Mouse (Mus musculus) liver, embryonic 11.5 days (tissue): ENCODE measurements at regions not wholly inside any gene's neighbourhood (a gene's known extent, or its start where the extent isn't known, plus 50 kb on each side); places are given as distances from the start of the nearest gene placed in this dataset.

ENCODE experiments used
- ATAC-seq: fragments of 200-750 bp; cut with Nextera tagmentation; replicated peaks from 2 replicates; pipeline ENCODE4 v1.8.0; 2017; ENCODE audit warnings: moderate number of reproducible peaks, mild to moderate bottlenecking, moderate TSS enrichment, moderate library complexity; ENCODE audit not compliant: low FRiP score
- DNase-seq: peaks from one replicate; pipeline ENCODE4 v3.0.0-alpha.2; 2017; ENCODE audit warnings: low spot score
- H3K27ac ChIP-seq: fragments of 300-500 bp; sonication (generic); 2 replicates; pipeline ENCODE4 v1.5.1; 2014; ENCODE audit warnings: mild to moderate bottlenecking, low read depth, low read length, control low read depth
- H3K27me3 ChIP-seq: fragments of 300-500 bp; sonication (generic); replicated peaks from 2 replicates; pipeline ENCODE4 v1.6.1; 2014; ENCODE audit warnings: low read length, mixed read lengths; ENCODE audit not compliant: control insufficient read depth, insufficient read depth
- H3K36me3 ChIP-seq: fragments of 300-500 bp; sonication (generic); 2 replicates; pipeline ENCODE4 v1.6.1; 2014; ENCODE audit warnings: mild to moderate bottlenecking, low read length, moderate library complexity, mixed read lengths; ENCODE audit not compliant: control insufficient read depth, insufficient read depth
- H3K4me1 ChIP-seq: fragments of 300-500 bp; sonication (generic); replicated peaks from 2 replicates; pipeline ENCODE4 v1.6.1; 2014; ENCODE audit warnings: low read length, mixed read lengths; ENCODE audit not compliant: control insufficient read depth, insufficient read depth
- H3K4me2 ChIP-seq: fragments of 300-500 bp; sonication (generic); 2 replicates; pipeline ENCODE4 v1.6.1; 2014; ENCODE audit warnings: mild to moderate bottlenecking, control low read depth, moderate library complexity
- H3K4me3 ChIP-seq: fragments of 300-500 bp; sonication (generic); 2 replicates; pipeline ENCODE4 v1.5.1; 2014; ENCODE audit warnings: low read depth, low read length, control low read depth
- H3K9ac ChIP-seq: fragments of 300-500 bp; sonication (generic); 2 replicates; pipeline ENCODE4 v1.6.1; 2014; ENCODE audit warnings: low read depth, low read length, control low read depth
- H3K9me3 ChIP-seq: fragments of 300-500 bp; sonication (generic); 2 replicates; pipeline ENCODE4 v1.6.1; 2016; ENCODE audit warnings: low read length, inconsistent platforms, mixed read lengths; ENCODE audit not compliant: control insufficient read depth
- WGBS: fragments of 180-500 bp; shearing (Covaris S2); extraction: QIAGEN DNeasy Blood & Tissue Kit; methylation state at CpG from one replicate; pipeline ENCODE4 v1.1.7; 2014; 5-methylcytosine and 5-hydroxymethylcytosine counted together

DNA sequence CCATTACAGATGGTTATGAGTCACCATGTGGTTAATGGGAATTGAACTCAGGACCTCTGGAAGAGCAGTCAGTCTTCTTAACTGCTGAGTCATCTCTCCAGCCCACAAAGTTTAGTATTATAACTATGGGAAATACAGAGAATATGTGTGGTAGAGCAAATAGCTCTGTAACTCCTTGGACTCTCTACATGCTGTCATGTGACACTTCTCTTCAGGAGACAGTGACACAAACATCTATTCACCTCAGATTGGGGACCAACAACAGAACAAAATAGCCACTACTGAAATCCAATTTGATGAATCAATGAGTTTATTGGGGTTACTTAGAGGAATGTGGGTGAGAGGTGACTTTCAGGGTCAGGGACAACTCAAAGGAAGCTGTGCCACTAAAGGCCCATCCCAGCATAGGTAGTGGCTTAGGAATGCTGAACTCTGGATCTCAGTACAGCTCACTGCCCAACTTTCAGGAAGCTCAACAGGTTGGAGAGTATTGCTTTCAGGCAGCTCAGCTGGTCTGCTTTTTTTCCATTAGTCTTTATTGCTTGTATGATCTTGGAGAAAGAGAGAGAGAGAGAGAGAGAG is 71.8 kb upstream of the Ralgapa2 start:
- ATAC-seq, result no peak
- no peak for DNase-seq

DNA sequence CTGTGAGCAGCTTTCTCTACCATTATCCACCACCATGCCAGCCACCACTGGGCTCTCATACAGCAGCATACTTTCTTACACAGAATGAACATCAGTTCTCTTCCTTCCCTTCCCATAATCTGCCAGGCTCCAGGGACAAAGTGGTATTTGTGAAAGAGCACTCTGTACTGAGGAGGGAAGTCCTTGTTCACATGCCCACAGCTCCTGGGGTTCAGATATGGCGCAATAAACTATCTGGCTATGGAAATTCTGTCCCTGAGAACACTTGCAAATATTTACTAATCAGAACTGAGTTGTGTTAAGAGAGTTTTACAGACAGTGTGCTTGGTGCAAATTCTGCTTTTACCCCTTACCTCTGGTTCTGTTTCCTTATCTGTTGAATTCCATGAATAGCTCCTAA is 74.2 kb upstream of the Ralgapa2 start:
- ATAC-seq (no peak), DNase-seq (no peak)
- H3K9me3 ChIP-seq, result no peaks in the 10 kb centered on the region
- no peak overlapping the region for H3K9ac ChIP-seq
- no peak overlapping the region for H3K27ac ChIP-seq
- no peaks in the 10 kb centered on the region for H3K4me1 ChIP-seq
- no peaks in the 10 kb centered on the region for H3K27me3 ChIP-seq
- WGBS, result 86% methylated on average over 1 of the region's 1 CpGs
- no peak overlapping the region for H3K4me3 ChIP-seq
- H3K4me2 ChIP-seq, result no peak overlapping the region
- no peaks in the 10 kb centered on the region for H3K36me3 ChIP-seq

More for the DNA sequence above, 71.8 kb upstream of the Ralgapa2 start:
- Histone ChIP-seq H3K36me3 (no peaks in the 10 kb centered on the region), H3K27me3 (no peaks in the 10 kb centered on the region), H3K27ac (no peak overlapping the region), H3K4me2 (no peak overlapping the region), H3K4me1 (no peaks in the 10 kb centered on the region), H3K4me3 (no peak overlapping the region), H3K9ac (no peak overlapping the region), H3K9me3 (no peaks in the 10 kb centered on the region)

DNA sequence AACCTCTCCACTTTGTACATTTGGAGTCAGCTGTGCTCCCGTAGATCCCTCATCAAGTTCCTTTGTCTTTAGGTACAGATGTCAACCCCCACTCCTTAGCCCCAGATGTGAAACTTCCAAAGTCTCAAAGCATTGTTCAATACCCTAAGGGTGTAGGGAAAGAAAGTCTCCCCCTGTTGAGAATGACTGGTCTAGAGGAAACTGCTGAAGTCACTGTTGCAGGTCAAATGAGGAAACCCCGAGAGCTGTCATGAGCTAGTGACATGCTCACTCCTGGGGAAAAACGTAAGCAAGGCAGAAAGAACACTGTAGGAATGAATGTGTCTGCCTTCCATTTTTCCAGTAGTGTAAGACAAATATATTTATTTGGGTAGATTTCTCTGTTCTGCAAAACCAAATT is 74.8 kb upstream of the Ralgapa2 start:
- Histone ChIP-seq H3K4me1 (no peaks in the 10 kb centered on the region), H3K36me3 (no peaks in the 10 kb centered on the region), H3K4me2 (no peak overlapping the region), H3K9ac (no peak overlapping the region), H3K27me3 (no peaks in the 10 kb centered on the region), H3K9me3 (no peaks in the 10 kb centered on the region), H3K27ac (no peak overlapping the region), H3K4me3 (no peak overlapping the region)
- no peak for ATAC-seq
- 60% methylated on average over 3 of the region's 3 CpGs for WGBS
- DNase-seq, result no peak

DNA sequence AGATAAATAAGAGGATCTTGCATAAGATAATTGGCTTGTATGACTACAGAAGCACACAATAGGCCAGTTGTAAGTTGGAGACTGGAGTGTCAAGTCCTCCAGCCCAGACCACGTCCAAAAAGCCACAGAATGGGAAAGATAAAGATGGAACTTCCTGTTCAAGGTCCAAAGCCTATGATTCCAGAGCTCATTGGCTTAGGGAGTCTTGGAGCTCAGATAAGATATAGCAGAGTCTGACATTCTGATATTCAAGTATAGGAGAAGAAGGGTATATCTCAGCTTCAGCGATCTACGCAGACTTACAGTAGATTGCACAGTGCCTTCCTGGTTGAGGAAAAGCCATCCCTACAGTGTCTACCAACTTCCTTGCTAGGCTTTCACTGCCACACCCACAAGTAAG is 77.7 kb upstream of the Ralgapa2 start:
- no peak for ATAC-seq
- no peaks in the 10 kb centered on the region for H3K9me3 ChIP-seq
- no peak overlapping the region for H3K27ac ChIP-seq
- 60% methylated on average over 3 of the region's 3 CpGs for whole genome bisulfite sequencing
- H3K27me3 ChIP-seq, result no peaks in the 10 kb centered on the region
- DNase-seq, result no peak
- H3K4me1 ChIP-seq, result no peaks in the 10 kb centered on the region
- H3K4me3 ChIP-seq, result no peak overlapping the region
- H3K9ac ChIP-seq, result no peak overlapping the region
- H3K4me2 ChIP-seq, result no peak overlapping the region
- H3K36me3 ChIP-seq, result no peaks in the 10 kb centered on the region

DNA sequence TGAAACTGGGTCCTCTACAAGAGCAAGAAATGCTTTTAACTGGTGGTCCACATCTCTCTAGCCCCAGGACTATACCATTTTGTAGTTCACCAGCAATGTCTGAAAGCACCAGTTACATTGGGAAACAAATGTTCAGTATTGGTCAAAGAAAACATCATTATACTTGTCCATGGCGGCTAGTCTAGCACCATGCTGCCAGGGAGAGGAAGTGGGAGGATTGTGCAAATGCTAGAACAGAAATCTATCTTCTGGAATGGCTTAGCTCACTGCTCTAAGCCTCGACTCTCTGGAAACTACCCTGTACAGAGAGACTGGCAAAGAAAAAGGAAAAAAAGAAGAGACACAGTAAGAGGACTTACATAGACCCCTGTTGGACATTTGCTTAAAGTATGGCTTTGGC is 81.1 kb upstream of the Ralgapa2 start:
- Histone ChIP-seq H3K36me3 (no peaks in the 10 kb centered on the region), H3K4me2 (no peak overlapping the region), H3K4me3 (no peak overlapping the region), H3K9me3 (no peaks in the 10 kb centered on the region), H3K4me1 (no peaks in the 10 kb centered on the region), H3K27me3 (no peaks in the 10 kb centered on the region), H3K27ac (no peak overlapping the region), H3K9ac (no peak overlapping the region)
- no peak for DNase-seq
- no peak for ATAC-seq
- WGBS, result 81% methylated on average over 2 of the region's 2 CpGs

DNA sequence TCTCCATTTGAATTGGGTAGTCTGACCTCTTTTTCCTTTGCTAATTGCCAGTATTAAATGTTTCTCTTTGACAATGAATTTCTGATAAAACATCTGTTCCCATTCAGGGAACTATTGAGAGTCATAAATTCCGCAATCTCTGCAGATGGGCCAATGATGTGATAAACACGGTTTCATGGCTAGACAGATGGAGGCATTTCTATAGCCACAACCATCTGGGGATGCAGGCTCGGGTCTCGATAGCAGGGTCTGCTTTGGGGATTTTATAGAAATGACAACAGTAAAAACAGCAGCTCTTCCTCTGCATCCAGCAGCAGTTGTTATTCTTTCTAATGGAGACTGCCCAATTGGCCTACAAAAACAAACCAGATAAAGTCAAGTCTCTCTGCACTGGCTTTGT is 82.1 kb upstream of the Ralgapa2 start:
- H3K9me3 ChIP-seq, result no peaks in the 10 kb centered on the region
- DNase-seq, result no peak
- no peak for ATAC-seq
- H3K9ac ChIP-seq, result no peak overlapping the region
- H3K36me3 ChIP-seq, result no peaks in the 10 kb centered on the region
- H3K4me2 ChIP-seq, result no peak overlapping the region
- no peak overlapping the region for H3K27ac ChIP-seq
- H3K4me1 ChIP-seq, result no peaks in the 10 kb centered on the region
- no peak overlapping the region for H3K4me3 ChIP-seq
- H3K27me3 ChIP-seq, result no peaks in the 10 kb centered on the region
- WGBS, result 82% methylated on average over 4 of the region's 4 CpGs

DNA sequence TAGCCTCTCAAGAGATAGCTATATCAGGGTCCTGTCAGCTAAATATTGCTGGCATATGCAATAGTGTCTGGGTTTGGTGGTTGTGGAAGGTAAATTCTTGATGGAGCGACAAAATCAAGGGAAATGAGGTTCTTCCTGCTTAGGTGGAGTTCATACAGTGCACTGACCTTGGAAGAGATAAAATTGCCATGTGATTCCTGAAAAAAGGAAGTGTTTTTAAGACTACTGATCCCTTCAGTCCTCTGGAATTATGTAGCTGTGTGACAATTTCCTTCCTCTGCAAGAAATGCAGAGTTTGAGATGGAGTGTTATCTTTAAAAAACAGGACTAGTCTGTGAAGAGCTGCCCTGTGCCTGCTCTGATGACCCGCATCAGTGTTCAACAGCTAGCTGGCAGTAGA is 83.5 kb upstream of the Ralgapa2 start:
- Histone ChIP-seq H3K27ac (no peak overlapping the region), H3K4me3 (no peak overlapping the region), H3K4me1 (no peaks in the 10 kb centered on the region), H3K4me2 (no peak overlapping the region), H3K9me3 (no peaks in the 10 kb centered on the region), H3K9ac (no peak overlapping the region), H3K36me3 (no peaks in the 10 kb centered on the region), H3K27me3 (no peaks in the 10 kb centered on the region)
- ATAC-seq (peak; percentile 47), DNase-seq (no peak)
- WGBS, result 63% methylated on average over 2 of the region's 2 CpGs

DNA sequence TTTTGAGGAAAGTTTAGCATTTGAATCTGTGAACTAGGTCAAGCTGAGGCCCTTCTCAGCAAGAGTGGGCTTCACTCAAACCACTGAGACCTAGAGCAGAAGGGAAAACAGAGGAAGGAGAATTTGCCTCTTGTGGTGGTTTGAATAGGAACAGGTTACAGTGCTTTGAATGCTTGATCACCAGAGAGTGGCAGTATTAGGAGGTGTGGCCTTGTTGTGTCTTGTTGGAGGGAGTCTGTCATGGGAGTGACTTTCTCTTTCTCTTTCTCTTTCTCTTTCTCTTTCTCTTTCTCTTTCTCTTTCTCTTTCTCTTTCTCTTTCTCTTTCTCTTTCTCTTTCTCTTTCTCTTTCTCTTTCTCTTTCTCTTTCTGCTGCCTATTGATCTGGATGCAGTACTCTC is 94.0 kb upstream of the Ralgapa2 start:
- Histone ChIP-seq H3K4me2 (no peak overlapping the region), H3K4me3 (no peak overlapping the region), H3K27ac (no peak overlapping the region), H3K4me1 (no peaks in the 10 kb centered on the region), H3K36me3 (no peaks in the 10 kb centered on the region), H3K27me3 (no peaks in the 10 kb centered on the region), H3K9ac (no peak overlapping the region), H3K9me3 (no peaks in the 10 kb centered on the region; the same call in 1 of the 2 replicates)
- ATAC-seq, result no peak
- no peak for DNase-seq

DNA sequence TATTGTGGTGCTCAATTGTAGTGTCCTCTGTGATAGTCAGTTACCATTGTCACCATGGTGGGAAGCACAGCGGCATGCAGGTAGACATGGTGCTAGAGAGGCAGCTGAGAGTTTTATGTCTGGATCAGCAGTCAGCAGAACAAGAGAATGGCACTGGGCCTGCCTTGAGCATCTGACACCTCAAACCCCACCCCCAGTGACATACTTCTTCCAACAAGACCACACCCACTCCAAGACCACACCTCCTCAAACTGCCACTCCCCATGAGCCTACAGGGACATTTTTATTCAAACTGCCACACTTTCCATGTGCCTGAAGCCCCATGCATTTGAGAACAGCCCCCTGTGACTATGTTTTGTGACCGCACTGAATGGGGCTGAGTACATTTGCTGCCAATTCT is 98.8 kb upstream of the Ralgapa2 start:
- Histone ChIP-seq H3K36me3 (no peaks in the 10 kb centered on the region), H3K9me3 (no peaks in the 10 kb centered on the region), H3K4me1 (no peaks in the 10 kb centered on the region), H3K4me3 (no peak overlapping the region), H3K27ac (no peak overlapping the region), H3K9ac (no peak overlapping the region), H3K4me2 (no peak overlapping the region), H3K27me3 (no peaks in the 10 kb centered on the region)
- ATAC-seq, result no peak
- WGBS, result 96% methylated on average over 2 of the region's 2 CpGs
- no peak for DNase-seq
